Mouse (Mus musculus) lung, postnatal 4 days (tissue): Measurements from ENCODE around the gene Olfr420.
A peak's percentile ranks its signal among the peaks of the same experiment; 100 is the strongest.

Source experiments
- DNase-seq, 2 experiments: peaks; one replicate each; pipeline ENCODE4 v3.0.0; 2021

The Olfr420 gene

DNA sequence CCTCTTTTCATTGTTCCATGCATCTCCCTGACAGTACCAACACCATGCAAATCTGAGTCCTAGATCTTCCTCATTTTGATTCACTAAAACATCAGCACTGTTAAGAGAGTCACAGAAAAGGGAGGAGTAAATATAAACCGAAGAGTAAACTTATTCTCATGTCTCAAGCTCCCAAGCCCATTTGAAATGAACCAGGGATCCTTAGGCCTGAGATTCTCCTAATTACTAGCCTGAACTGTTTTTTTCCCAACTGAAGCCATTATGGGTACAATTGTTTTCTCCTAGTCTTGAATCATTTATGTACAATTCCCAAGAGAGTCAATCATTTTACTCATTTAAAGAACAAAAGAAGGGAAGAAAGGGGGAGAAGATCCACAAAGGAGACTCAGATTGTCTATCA lies at the start of gene Olfr420:
TSS of gene Olfr420 (plus strand) at position 301 of the 400 bp plus-strand sequence.
- DNase-seq, result no peak

DNA sequence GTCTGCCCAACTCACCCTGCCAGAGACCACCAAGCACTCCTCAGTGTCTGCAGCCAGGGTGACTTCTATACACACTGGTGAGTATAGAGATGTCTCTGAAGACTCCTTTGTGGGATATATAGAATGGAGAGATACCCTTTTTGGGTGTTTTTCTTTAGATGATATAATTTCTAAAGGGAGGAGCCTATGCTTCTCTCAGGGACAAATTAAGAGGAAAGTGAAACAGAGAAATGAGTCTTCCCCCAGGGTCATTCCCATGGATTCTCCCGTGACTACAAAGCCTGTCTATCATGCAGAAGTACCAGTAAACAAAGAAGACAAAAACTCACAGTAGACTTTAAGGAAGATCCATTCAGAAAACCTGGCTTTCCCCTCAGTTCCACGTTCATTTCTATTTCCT lies 34.4 kb upstream of the Olfr420 start, which contains the start of gene Olfr231:
TSS of gene Olfr231 (minus strand) at position 101 of the 400 bp plus-strand sequence.
- DNase-seq, result no peak

DNA sequence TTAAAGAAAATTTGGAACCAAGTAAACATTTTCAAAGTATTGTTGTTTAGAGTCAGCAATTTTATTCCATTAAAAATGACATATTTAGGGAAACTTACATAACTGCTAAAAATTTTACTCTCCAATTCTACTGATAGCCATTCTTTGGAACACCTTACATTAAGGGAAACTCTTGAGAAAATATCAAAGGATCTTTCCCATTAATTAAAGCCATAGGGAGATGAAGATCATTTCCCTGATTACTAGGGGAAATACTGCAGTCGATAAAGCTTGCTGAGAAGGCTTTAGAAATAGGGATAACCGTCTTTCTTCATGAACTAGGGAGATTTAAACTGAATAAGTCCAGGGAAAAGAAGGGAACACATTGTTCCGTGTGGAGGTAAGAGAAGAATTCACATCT lies 24.2 kb upstream of the Olfr420 start, which contains the start of gene Olfr424:
TSS of gene Olfr424 (plus strand) at position 301 of the 400 bp plus-strand sequence.
- no peak for DNase-seq

- no peak for DNase-seq
Observed at GRCm38 (mm10) chr1:174131999-174132398, 23.4 kb upstream of the Olfr420 start.

DNA sequence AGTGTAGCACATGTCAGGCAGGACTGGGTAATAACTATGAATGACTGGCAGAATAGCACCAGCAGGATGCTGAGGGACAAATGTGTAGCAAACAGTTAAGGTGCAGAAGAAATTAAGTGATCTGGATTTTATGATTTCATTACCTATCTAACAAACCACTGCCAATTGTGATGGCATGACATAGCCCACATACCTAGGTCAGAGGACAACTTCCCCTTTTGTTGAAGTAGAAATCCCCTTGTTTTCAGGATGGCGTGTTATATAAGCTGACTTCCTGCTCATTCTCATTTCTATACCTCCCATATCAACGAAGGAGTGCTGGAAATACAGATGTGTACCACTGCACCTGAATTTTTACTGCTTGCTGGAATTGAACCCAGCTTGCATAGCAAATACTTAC lies 14.0 kb upstream of the Olfr420 start:
- DNase-seq, result no peak

- no peak for DNase-seq
Observed at GRCm38 (mm10) chr1:174146696-174147095, 8.7 kb upstream of the Olfr420 start.

GRCm38 (mm10) chr1:174149289-174149688 lies 6.1 kb upstream of the Olfr420 start:
- no peak for DNase-seq

DNA sequence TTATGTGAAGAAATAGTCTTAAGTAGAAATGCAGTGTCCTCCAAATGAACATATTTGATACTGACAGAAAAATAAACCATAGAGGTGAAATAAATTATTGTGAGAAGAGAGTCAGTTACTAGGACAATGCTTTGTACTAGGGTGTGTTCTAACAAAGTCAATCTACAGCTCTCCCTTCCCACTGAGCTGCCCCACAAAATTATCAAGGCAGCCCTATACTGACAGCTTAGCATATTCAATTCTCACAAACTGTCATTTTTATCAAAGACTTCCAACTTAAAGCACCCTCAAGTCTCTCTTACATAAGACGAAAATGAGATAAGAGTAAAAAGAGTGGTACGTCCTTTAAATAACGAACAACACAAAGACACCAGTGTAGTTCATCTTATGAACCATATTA lies 2.2 kb downstream of the Olfr420 start:
- no peak for DNase-seq

- no peak for DNase-seq
Observed at GRCm38 (mm10) chr1:174158512-174158911, 3.1 kb downstream of the Olfr420 start.

GRCm38 (mm10) chr1:174159095-174159494 lies 3.7 kb downstream of the Olfr420 start:
- DNase-seq, result no peak

GRCm38 (mm10) chr1:174169024-174169423 lies 13.6 kb downstream of the Olfr420 start:
- DNase-seq, result no peak

GRCm38 (mm10) chr1:174170706-174171501 lies 15.5 kb downstream of the Olfr420 start:
- no peak for DNase-seq

- DNase-seq, result peak in 1 of 2 experiments; percentile 17
Observed at GRCm38 (mm10) chr1:174171537-174171936, 16.1 kb downstream of the Olfr420 start.

DNA sequence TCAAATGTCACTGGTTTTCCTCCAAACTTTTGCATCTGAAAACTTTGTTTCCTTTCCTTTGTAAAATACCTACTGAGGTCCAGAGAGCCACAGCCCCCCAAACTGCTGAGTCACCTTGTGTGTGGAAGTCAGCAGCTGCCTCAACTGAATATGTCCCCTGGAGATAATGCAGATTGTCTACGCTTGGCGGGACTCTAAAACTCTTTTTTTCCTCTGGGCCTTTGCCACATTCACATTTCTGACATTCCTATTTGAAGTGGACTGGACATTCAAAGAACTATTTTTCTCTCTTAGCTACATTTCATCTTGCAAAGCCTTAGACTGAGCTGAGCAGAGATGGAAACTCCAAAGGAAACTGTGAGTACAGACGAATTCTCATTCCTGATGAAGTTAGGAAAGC lies 17.2 kb downstream of the Olfr420 start, which contains the start of gene Spta1:
TSS of gene Spta1 (plus strand) at position 172 of the 400 bp plus-strand sequence.
- no peak for DNase-seq

DNA sequence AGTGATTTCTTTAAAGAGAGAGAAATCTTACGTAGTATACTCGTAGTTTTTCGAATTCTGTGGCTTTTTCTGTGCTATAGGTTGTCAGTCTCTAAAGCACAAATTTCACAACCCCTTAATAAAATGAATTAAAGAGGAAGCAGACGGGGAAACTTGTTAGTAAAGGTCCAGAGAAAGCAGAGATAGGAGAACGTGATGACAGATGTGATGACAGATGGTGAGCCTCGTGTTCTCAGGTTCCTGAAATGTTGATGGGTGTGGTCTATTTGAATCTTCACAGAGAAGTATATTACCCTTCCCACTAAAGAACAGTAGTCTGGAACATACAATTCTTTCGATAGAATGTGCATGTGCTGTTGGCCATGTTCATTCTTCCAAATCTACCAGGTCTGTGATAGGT lies 49.3 kb downstream of the Olfr420 start:
- no peak for DNase-seq
